Mouse (Mus musculus) liver (tissue): Measurements from ENCODE around the gene Celf2.

ENCODE experiments used
- DNase-seq: peaks from one replicate; pipeline ENCODE4 v3.0.0-alpha.2; 2020; ENCODE audit warnings: mixed read lengths

The Celf2 gene

DNA sequence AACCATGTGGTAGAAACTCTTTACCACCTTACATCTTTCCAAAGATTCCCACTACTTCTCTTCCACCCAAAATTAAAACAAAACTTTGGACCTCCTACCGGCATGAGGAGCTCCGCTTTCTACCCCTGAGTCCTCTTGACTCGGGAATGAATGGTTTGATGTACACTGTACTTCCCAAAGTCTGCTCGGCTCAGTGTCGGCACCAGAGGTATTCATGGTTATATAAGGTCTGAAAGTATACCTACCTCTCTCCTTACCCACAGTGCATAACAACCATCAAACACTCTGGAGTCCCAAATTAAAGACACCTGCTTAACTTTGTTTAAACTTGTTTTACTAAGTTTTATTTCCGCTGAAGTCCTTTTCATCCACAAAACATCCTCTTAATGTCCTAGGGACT is 679.3 kb downstream of the Celf2 start:
- DNase-seq, result no peak

DNA sequence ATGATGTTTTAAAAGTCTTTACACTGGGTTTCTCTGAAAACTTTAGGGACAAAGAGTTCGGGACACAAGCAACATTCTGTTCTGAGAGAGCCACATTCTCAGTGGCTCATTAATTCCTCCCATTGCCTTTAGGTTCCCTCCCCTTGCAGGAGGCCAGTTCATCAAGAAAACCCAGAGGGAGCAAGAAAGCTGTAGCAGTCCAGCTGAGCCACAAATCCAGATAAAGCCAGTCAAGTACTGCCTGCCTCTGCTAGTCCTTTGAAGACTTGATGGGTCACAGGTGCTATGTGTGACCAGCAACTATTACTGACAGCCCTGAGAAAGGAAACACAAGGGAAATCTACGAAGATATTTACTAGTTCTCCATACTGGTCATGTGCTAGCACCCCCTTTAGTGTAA is 681.8 kb downstream of the Celf2 start:
- DNase-seq, result no peak

GRCm38 (mm10) chr2:6823021-6823420 is 686.3 kb downstream of the Celf2 start:
- no peak for DNase-seq

DNA sequence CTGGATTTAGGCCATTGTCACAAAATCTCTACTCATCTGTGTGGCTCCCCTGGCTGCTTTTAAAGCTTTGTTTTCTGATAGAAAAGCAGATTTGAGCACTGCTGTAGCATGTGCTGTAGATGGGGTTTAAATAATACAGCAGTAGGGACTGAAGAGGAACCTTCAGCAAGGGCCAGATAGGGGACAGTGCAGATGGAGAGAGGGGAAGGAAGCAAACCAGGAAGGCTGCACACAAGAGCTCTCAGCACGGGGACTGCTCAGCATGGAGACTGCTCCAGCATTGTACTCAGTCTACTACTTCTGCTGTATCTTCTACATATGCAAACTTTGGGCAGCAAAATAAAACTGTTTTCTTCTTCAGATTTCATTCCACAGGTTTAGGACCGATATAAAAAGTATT is 687.8 kb downstream of the Celf2 start:
- no peak for DNase-seq

DNA sequence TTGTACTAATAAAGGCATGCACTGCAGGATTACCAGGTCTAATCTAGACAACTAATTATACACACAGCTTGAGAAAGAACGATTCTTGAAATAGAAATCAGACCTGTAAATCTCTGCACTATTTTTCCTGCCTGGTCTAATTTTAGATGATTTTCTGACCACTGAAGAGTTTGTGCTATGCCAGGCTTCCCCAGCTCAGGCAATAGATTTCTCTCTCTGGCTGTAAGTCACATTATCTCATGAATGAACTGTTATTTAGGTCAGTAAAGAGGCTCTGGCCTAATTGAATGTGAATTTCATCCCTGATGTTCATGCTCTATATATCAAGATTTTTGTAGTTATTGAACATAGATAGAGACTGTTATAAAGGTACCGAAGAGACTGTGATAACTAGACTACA is 694.1 kb downstream of the Celf2 start:
- no peak for DNase-seq

GRCm38 (mm10) chr2:6808736-6809135 is 700.6 kb downstream of the Celf2 start:
- DNase-seq, result no peak

GRCm38 (mm10) chr2:6796754-6797153 is 712.6 kb downstream of the Celf2 start:
- DNase-seq, result no peak

GRCm38 (mm10) chr2:6795995-6796588 is 713.3 kb downstream of the Celf2 start:
- no peak for DNase-seq

DNA sequence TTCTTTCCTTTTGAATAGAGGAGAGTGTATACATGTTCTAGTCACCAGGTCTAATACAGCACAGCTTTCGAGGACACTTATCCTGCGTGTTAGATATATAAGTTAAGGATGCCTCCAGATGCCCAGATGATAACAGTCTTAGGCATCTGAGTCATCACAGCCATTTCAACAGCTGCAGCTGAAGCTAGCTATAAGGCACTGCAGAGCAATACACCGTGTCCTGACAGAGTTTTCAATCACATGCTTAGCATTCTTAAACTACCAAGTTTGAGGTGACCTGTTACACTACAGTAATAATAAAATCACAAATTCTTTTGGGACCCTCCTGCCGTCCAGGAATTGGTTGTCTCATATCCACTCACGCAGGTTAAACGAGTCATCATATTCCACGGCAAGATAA is 714.5 kb downstream of the Celf2 start:
- DNase-seq, result no peak

DNA sequence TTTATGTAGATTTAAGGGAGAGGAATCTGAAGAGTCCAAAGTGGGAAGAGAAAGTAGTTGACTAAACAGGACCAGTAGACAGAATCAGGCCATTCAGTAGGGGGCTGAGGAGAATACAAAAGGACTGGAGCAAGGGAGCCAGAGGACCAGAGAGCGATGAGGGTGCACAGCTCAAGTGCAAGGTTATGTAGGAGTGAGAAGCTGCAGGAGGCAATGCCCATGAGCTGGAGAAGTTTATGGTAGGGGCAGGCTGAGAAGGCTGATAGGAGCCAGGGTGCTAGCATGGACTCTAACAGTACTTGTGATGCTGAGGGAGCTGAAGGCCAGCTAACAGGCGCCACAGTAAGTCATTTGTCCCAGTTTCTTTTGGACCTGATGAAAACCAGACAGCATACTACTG is 718.5 kb downstream of the Celf2 start:
- no peak for DNase-seq

GRCm38 (mm10) chr2:6786494-6787144 is 722.7 kb downstream of the Celf2 start:
- DNase-seq, result no peak

DNA sequence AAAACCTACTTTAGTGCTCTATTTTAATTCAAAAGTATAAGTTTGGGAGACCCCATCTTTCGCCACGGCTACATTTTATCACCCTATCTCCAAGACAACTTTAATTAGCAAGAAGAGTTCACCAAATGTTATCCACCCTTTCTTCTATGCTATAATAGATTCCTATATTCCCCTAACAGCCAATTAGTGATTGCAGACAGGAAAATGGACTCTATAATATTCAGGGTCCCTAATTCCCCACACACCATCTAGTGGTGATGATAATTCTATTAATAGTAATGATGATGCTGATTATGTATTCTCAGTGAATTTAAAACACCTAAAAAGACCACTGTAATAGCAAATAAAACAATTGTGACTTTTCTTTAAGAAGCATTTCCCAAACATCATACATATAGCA is 739.1 kb downstream of the Celf2 start:
- no peak for DNase-seq

GRCm38 (mm10) chr2:6762381-6762780 is 747.0 kb downstream of the Celf2 start:
- no peak for DNase-seq

- DNase-seq, result no peak
Observed at GRCm38 (mm10) chr2:6743173-6743572, 766.2 kb downstream of the Celf2 start.

- DNase-seq, result no peak
Observed at GRCm38 (mm10) chr2:6739998-6740668, 769.2 kb downstream of the Celf2 start.

DNA sequence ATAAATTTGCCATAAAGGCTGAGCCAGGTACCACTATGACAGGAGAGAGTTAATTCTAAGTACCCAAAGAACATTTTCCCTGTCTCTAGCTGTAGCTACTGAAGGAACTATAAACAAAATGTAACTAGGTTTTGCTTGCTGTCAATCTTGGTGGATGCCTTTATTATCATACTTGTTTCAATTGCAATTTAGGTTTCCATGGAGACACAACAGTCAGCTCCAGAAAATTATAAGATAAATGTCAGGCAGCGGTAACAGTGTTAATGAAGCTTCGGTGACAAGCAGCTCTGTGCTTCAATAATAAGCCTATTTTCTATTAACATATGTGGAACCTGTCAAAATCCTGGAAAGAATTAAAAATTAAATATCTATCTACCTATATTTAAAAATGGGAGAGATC is 777.3 kb downstream of the Celf2 start:
- no peak for DNase-seq

DNA sequence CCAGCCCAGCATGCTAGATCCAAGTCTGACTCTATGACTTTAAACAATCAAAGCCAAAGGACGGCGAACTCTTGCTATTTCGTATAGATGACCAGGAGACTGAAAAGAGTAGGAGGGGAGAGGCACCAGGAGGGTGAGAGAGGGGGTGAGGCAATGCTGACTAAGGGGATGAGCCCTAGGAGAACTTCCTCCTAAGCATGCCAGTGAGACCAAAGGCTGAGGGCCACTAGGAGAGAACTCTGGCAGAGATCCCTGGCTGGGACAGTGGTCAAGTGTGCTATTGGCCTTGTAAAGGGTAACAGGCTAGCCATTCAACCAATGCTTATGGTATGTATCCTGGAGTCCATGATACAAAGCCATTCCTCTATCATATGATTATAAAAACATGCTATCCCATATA is 778.5 kb downstream of the Celf2 start:
- DNase-seq, result no peak

- no peak for DNase-seq
Observed at GRCm38 (mm10) chr2:6729984-6730383, 779.4 kb downstream of the Celf2 start.

DNA sequence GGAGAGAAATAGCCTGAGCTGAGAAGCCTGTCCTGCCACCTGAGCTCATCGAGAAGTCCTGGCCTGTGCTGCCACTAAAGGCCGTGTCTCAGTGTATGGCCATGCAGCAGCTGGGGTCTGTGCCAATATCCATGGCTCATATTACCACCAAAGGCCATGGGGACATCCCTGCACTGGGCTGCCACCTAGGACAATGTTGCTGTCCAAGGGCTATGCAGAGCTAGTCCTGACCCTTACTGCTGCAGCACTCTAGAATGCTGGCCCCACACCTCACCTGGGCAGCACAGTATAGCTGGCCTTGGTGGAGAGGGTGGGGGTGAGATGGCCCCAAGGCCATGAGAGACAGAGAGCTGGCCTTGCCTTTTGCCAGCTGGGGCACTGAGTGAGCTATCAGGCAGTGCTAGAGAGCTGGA is 780.5 kb downstream of the Celf2 start:
- no peak for DNase-seq

- no peak for DNase-seq
Observed at GRCm38 (mm10) chr2:6727366-6727765, 782.0 kb downstream of the Celf2 start.

DNA sequence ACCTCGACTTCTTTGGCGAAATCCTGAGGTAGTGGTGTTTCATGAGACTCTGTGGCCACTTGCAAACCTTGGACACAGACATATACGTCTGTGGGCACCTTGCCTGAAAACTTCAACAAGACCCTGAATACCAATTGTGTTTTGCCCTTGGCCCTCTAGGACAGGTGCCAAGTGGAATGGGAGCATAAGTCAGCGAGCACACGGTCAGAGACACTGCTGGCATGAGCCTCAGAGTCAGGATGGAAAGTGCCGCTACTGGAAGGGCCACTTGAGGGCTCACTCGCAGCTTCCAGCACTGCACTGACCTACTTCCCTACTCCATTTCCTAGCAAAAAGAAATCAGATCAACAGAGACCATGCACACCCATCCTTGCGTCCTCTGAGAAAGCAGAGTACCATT is 783.3 kb downstream of the Celf2 start:
- no peak for DNase-seq

DNA sequence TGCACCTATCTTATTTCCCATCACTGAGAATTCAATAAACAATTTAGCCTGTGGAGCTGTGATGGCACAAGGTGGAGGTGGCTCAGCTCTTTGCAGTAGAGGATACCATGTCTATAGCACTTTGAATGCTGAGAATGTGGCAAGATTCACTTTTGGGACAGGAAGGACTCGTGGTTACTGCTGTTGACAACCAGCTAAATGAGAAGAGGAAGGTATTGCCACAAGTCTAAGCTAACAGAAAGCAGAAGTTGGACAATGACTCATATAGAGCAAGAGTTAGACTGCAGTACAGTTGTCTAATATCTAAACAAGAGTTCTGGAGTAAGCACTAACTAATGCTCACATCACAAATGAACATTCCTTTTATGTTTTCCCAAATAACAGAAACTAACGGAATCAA is 785.8 kb downstream of the Celf2 start:
- DNase-seq, result no peak

DNA sequence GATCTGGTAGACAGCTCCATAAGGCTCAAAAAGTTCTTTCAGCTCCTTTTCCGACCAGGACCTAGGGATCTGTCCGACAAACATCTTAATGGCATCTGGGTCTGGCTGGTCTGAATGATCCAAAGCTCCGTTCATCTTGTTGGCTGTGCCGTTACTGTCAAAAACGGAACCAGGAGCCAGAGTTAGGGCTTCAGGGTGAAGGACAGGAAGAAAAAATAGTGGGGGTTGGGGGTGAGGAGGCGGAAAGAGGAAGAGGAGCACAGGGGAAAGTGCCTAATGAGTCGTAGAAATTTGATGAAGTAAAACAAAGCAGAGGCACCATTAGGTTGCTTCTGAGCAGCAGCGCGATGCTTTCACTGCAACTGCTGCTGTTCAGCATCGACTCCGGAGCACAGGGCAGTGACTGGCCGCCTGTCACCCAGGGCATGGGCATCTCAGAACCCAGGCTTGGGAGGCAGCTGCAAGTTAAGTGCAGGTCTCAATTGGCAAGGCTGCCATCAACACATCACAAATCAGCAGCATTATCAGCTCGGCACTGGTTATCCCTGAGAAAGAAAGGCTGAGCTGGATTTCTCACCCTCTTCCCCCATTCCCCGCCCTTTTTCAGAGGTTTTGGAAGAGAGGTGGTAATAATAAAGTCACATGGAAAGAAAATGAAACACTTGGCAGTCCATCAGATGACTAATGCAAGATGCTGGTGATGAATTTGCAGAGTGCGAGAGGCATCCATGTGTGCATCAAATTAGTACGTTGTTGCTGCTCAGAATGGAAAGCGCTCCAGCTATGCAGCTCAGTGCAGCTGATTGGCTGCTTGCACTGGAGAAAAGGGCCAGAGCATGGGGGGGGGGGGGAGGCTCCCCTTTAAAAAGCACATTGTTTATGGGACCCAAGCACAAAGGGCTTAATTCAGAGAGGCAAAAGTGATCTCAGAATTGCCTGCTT is 787.6 kb downstream of the Celf2 start:
- no peak for DNase-seq
